Mouse (Mus musculus) kidney, postnatal 36 days (tissue): ENCODE results near the gene Foxi2.

ENCODE experiments used
- DNase-seq, 2 experiments: peaks; one replicate each; pipeline ENCODE4 v3.0.0; 2021 to 2022; ENCODE audit warnings: mixed read lengths in 2 of 2

Gene Foxi2

GRCm38 (mm10) chr7:135410237-135410965, at the start of gene Foxi2:
Gene Foxi2 (plus strand): TSS chr7:135410308.
- peak in 1 of 2 experiments; percentile 3 for DNase-seq

- no peak for DNase-seq
These were observed 45.5 kb upstream of the Foxi2 start for GRCm38 (mm10) chr7:135364606-135365005.

GRCm38 (mm10) chr7:135376048-135376447, 34.1 kb upstream of the Foxi2 start:
- no peak for DNase-seq

- DNase-seq, result peak in 1 of 2 experiments; percentile 22
These were observed 33.2 kb upstream of the Foxi2 start for GRCm38 (mm10) chr7:135376932-135377331.

GRCm38 (mm10) chr7:135378331-135378730, 31.8 kb upstream of the Foxi2 start:
- DNase-seq, result no peak

- peak; percentile 14 to 45 for DNase-seq
These were observed 21.1 kb upstream of the Foxi2 start for GRCm38 (mm10) chr7:135389039-135389438.

GRCm38 (mm10) chr7:135392949-135393542, 17.1 kb upstream of the Foxi2 start:
- DNase-seq, result no peak

- no peak for DNase-seq
These were observed 15.7 kb upstream of the Foxi2 start for GRCm38 (mm10) chr7:135394436-135394835.

GRCm38 (mm10) chr7:135395242-135395641, 14.9 kb upstream of the Foxi2 start:
- no peak for DNase-seq

GRCm38 (mm10) chr7:135397096-135397495, 13.0 kb upstream of the Foxi2 start:
- DNase-seq, result no peak

GRCm38 (mm10) chr7:135397874-135398273, 12.2 kb upstream of the Foxi2 start:
- DNase-seq, result no peak

- peak; percentile 68 to 84 for DNase-seq
These were observed 6.7 kb upstream of the Foxi2 start for GRCm38 (mm10) chr7:135403416-135403815.

- no peak for DNase-seq
These were observed 3.3 kb upstream of the Foxi2 start for GRCm38 (mm10) chr7:135406761-135407160.

GRCm38 (mm10) chr7:135408501-135408900, 1.6 kb upstream of the Foxi2 start:
- no peak for DNase-seq

- DNase-seq, result no peak
These were observed 2.2 kb downstream of the Foxi2 start for GRCm38 (mm10) chr7:135412357-135412756.

- no peak for DNase-seq
These were observed 18.7 kb downstream of the Foxi2 start for GRCm38 (mm10) chr7:135428840-135429239.

- DNase-seq, result no peak
These were observed 20.8 kb downstream of the Foxi2 start for GRCm38 (mm10) chr7:135430903-135431302.

GRCm38 (mm10) chr7:135443903-135444302, 33.8 kb downstream of the Foxi2 start:
- no peak for DNase-seq

- DNase-seq, result no peak
These were observed 41.2 kb downstream of the Foxi2 start for GRCm38 (mm10) chr7:135451340-135451739.

- DNase-seq, result no peak
These were observed 42.3 kb downstream of the Foxi2 start for GRCm38 (mm10) chr7:135452366-135452765.

- DNase-seq, result peak in 1 of 2 experiments; percentile 23
These were observed 43.6 kb downstream of the Foxi2 start for GRCm38 (mm10) chr7:135453690-135454089.
